In the genomic region with DNA sequence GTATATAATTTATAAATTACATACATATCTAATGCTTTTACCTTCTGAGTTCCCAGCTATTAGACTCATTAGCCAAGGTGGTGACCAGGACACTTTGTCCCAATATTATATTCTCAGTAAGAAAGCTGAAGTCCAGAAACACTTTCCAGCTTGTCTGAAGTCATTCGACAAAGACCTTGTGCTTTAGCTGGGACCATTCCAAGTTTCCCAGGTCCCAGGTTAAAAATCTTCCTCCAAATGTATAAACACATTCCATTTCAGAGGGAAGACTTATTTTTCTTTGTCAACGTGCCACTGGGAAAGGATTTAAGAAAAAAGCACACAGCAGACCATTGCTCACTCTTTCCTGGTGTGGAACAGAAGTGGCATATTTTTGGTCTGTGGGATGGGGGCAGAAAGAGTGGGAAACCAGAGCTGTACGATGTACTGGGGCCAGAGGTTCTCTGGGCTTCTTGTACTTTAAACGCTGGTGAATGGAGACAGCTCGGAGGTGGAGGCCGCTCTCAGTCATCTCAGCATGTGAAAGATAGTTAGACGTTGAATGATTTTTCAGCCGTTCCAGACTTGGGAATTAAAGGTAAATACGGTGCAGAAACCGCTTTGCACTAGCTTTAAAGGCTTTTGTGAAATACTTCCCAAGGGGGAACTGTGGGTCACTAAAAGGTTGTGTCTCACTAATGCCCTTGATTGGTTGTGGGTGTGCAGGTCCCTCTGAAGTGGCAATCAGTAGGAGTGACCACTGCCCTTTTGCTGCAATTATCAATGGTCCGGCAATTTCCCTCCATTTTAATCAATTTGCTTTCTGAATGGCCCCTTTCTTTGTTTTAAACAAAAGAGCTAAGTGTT, we compare ENCODE assay signal across 14 mouse cellular contexts.
DNase-seq lines count a peak whose midpoint lies in the region; ATAC-seq lines count a peak whose summit lies in the region.
"Had no signal": no experiment of that assay in that cellular context is flagged by ENCODE, and none has a peak within 500 bp of the region (broad histone marks: within the 10 kb centered on the region; RNA-seq: fewer than 3 reads in every experiment).

No protein-coding gene starts in this region.

- H3K36me3 ChIP-seq in kidney, embryonic 15.5 days, result no peaks in the 10 kb centered on the region
- H3K36me3 ChIP-seq in limb, embryonic 15.5 days, result no peaks in the 10 kb centered on the region
- H3K36me3 ChIP-seq: embryonic facial prominence, embryonic 13.5 days had no signal

- H3K27me3 ChIP-seq in kidney, embryonic 15.5 days, result no peaks in the 10 kb centered on the region
- no peaks in the 10 kb centered on the region for H3K27me3 ChIP-seq in limb, embryonic 15.5 days
- H3K27me3 ChIP-seq: embryonic facial prominence, embryonic 13.5 days had no signal

- 27% methylated on average over 11 of the region's 11 CpGs for WGBS in kidney, embryonic 15.5 days
- WGBS in limb, embryonic 15.5 days, result 49% methylated on average over 11 of the region's 11 CpGs

- peak overlapping the region; percentile 20; the same call in 1 of the 2 replicates for H3K27ac ChIP-seq in kidney, embryonic 15.5 days
- peak overlapping the region; percentile 28 for H3K27ac ChIP-seq in limb, embryonic 15.5 days
- H3K27ac ChIP-seq: embryonic facial prominence, embryonic 13.5 days had no signal

- no peak overlapping the region for H3K4me3 ChIP-seq in kidney, embryonic 15.5 days (replicated peaks)
- no peak overlapping the region for H3K4me3 ChIP-seq in limb, embryonic 15.5 days
- H3K4me3 ChIP-seq: embryonic facial prominence, embryonic 13.5 days had no signal

- no peak overlapping the region for H3K9ac ChIP-seq in kidney, embryonic 15.5 days
- H3K9ac ChIP-seq in limb, embryonic 15.5 days, result no peak overlapping the region
- H3K9ac ChIP-seq: embryonic facial prominence, embryonic 13.5 days had no signal

- H3K9me3 ChIP-seq in kidney, embryonic 15.5 days (replicated peaks), result no peaks in the 10 kb centered on the region
- no peaks in the 10 kb centered on the region for H3K9me3 ChIP-seq in limb, embryonic 15.5 days
- H3K9me3 ChIP-seq: embryonic facial prominence, embryonic 13.5 days had no signal

- no peak for DNase-seq in kidney, adult 11 months
- peak; percentile 62 for DNase-seq in adipocyte (ENCODE audit: low spot score)
- peak; percentile 70 for DNase-seq in embryo, embryonic 10 days (ENCODE audit: low spot score)
- DNase-seq: adrenal gland, postnatal 36 days; cerebellum, adult 11 months; gastrocnemius, postnatal 14 days; lung, postnatal 14 days had no signal

- H3K4me1 ChIP-seq in kidney, embryonic 15.5 days, result peaks cover 16% of the 10 kb centered on the region
- peaks cover 14% of the 10 kb centered on the region for H3K4me1 ChIP-seq in limb, embryonic 15.5 days

- ATAC-seq in kidney, embryonic 15.5 days (replicated peaks; ENCODE audit: low FRiP score), result 0 out of 2 replicates have a peak, but pooled peaks have one; percentile 43
- no peak for ATAC-seq in limb, embryonic 15.5 days (ENCODE audit: insufficient number of reproducible peaks, low FRiP score, low TSS enrichment, low read depth)
- ATAC-seq in erythroblast, adult 5-6 weeks (replicated peaks; ENCODE audit: low FRiP score, poor library complexity, severe bottlenecking), result no peak
- no peak for ATAC-seq in inflammation-experienced regulatory T-cells, adult 6 months
- ATAC-seq: intestine, postnatal 0 days; midbrain, embryonic 16.5 days had no signal

- no peak overlapping the region for H3K4me2 ChIP-seq in kidney, embryonic 15.5 days
- no peak overlapping the region for H3K4me2 ChIP-seq in limb, embryonic 15.5 days
- H3K4me2 ChIP-seq: embryonic facial prominence, embryonic 13.5 days had no signal
